Mouse (Mus musculus) spleen, adult 2 months (tissue): Measurements from ENCODE around the gene Cldn3.

Source experiments
- CTCF ChIP-seq: fragments of 200-500 bp; IDR thresholded peaks from 2 replicates; pipeline ENCODE4 v1.5.1; 2011; ENCODE audit warnings: mild to moderate bottlenecking, inconsistent platforms; ENCODE audit not compliant: insufficient read depth, insufficient read length, insufficient replicate concordance; ENCODE audit errors: extremely low read depth
- POLR2A ChIP-seq: fragments of 200-500 bp; IDR thresholded peaks from 2 replicates; pipeline ENCODE4 v1.6.1; 2011; ENCODE audit warnings: low read depth, low read length, inconsistent platforms

- no peak for TF ChIP-seq CTCF
- no peak for TF ChIP-seq POLR2A
Measured at GRCm38 (mm10) chr5:134947420-134948084, 38.5 kb upstream of the Cldn3 start.
